Mouse (Mus musculus) heart, embryonic 14.5 days (tissue): ENCODE data around the gene Icam1. TPM values are rescaled to one million over a fixed set of nuclear protein-coding genes. Genes with fewer than 3 reads are reported as not detected.
A peak's percentile ranks its signal among the peaks of the same experiment; 100 is the strongest.
"Not testable (repeated sequence)": the region's sequence is repeated elsewhere in the genome, so short reads cannot be mapped to it uniquely, and the experiment has no call there.

Experiments used
- ATAC-seq: fragments of 200-750 bp; cut with Nextera tagmentation; 2 replicates; pipeline ENCODE4 v1.8.0; 2017; ENCODE audit warnings: low read depth, moderate TSS enrichment; ENCODE audit not compliant: insufficient number of reproducible peaks, insufficient read depth, low FRiP score
- H3K27ac ChIP-seq, 2 experiments: fragments of 200-500 bp in 1 of 2; fragments of 300-500 bp in 1 of 2; sonication (generic) in 1 of 2; replicated peaks in 1 of 2; 2 replicates each; pipeline ENCODE4 v1.5.1; 2012 to 2014; ENCODE audit warnings: low read depth in 2 of 2, low read length in 2 of 2, control low read depth in 1 of 2, mild to moderate bottlenecking in 1 of 2, mixed read lengths in 1 of 2; ENCODE audit not compliant: control insufficient read depth in 1 of 2, insufficient read depth in 1 of 2
- H3K27me3 ChIP-seq: fragments of 300-500 bp; sonication (generic); 2 replicates; pipeline ENCODE4 v1.6.1; 2014; ENCODE audit warnings: mild to moderate bottlenecking, low read length, control low read depth; ENCODE audit not compliant: control insufficient read depth, insufficient read depth
- H3K36me3 ChIP-seq: fragments of 300-500 bp; sonication (generic); 2 replicates; pipeline ENCODE4 v1.6.1; 2014; ENCODE audit warnings: mild to moderate bottlenecking, control low read depth, low read length, mixed read lengths; ENCODE audit not compliant: control insufficient read depth, insufficient read depth
- H3K4me1 ChIP-seq, 2 experiments: fragments of 200-500 bp in 1 of 2; fragments of 300-500 bp in 1 of 2; sonication (generic) in 1 of 2; 2 replicates each; pipeline ENCODE4 v1.6.1; 2012 to 2014; ENCODE audit warnings: low read length in 2 of 2, control low read depth in 1 of 2, mixed read lengths in 1 of 2; ENCODE audit not compliant: control insufficient read depth in 2 of 2, insufficient read depth in 2 of 2
- H3K4me2 ChIP-seq: fragments of 300-500 bp; sonication (generic); 2 replicates; pipeline ENCODE4 v1.6.1; 2014; ENCODE audit warnings: mild to moderate bottlenecking, low read length
- H3K4me3 ChIP-seq, 2 experiments: fragments of 200-500 bp in 1 of 2; fragments of 300-500 bp in 1 of 2; sonication (generic) in 1 of 2; 2 replicates each; pipeline ENCODE4 v1.5.1; 2012 to 2014; ENCODE audit warnings: low read length in 2 of 2, mild to moderate bottlenecking in 2 of 2, control low read depth in 1 of 2, low read depth in 1 of 2, moderate library complexity in 1 of 2; ENCODE audit not compliant: control insufficient read depth in 1 of 2, insufficient read depth in 1 of 2
- H3K9ac ChIP-seq: fragments of 300-500 bp; sonication (generic); 2 replicates; pipeline ENCODE4 v1.6.1; 2014; ENCODE audit warnings: mild to moderate bottlenecking, low read length
- H3K9me3 ChIP-seq: fragments of 300-500 bp; sonication (generic); 2 replicates; pipeline ENCODE4 v1.6.1; 2016; ENCODE audit warnings: low read length, control low read depth; ENCODE audit not compliant: control insufficient read depth
- whole genome bisulfite sequencing: fragments of 180-500 bp; shearing (Covaris S2); extraction: QIAGEN DNeasy Blood & Tissue Kit; methylation state at CpG from one replicate; pipeline ENCODE4 v1.1.7; 2014; 5-methylcytosine and 5-hydroxymethylcytosine counted together
- polyA plus RNA-seq: library from polyadenylated mRNA; unstranded; fragments of >200 nt; fragmentation: Nextera tagmentation; extraction: Ambion mirVana; gene quantifications from 2 replicates; pipeline ENCODE4 v1.2.1, GENCODE M21; 2014

Gene Icam1
- polyA plus RNA-seq, 1 experiment from 2014 or later: 13.9 TPM

- Histone ChIP-seq H3K4me3 (peak overlapping the region in 1 of 2 experiments; percentile 36; a peak in 2 of 4 replicates), H3K4me1 (peaks cover 25 to 40% of the 10 kb centered on the region in 2 experiments), H3K36me3 (no peaks in the 10 kb centered on the region), H3K27me3 (peaks cover 73% of the 10 kb centered on the region), H3K9me3 (peaks cover 3% of the 10 kb centered on the region; the same call in 1 of the 2 replicates), H3K4me2 (peak overlapping the region; percentile 71), H3K9ac (0 out of 2 replicates have a peak overlapping the region, but pooled peaks have one; percentile 19), H3K27ac (no peak overlapping the region)
- ATAC-seq: no peak
- 3% methylated on average over 22 of the region's 22 CpGs for WGBS
Measured at GRCm38 (mm10) chr9:21036666-21037065, 20.9 kb downstream of the Icam1 start.

- ATAC-seq: peak; percentile 61
- Histone ChIP-seq H3K27ac (peak overlapping the region in 1 of 2 experiments; percentile 47; a peak in 1 of 4 replicates), H3K27me3 (peaks cover 64% of the 10 kb centered on the region), H3K9me3 (peaks cover 3% of the 10 kb centered on the region; the same call in 1 of the 2 replicates), H3K4me2 (peak overlapping the region; percentile 71), H3K4me1 (peaks cover 24 to 32% of the 10 kb centered on the region in 2 experiments), H3K36me3 (no peaks in the 10 kb centered on the region), H3K4me3 (peak overlapping the region; percentile 36 to 42), H3K9ac (peak overlapping the region; percentile 16; the same call in 1 of the 2 replicates)
- 3% methylated on average over 31 of the region's 31 CpGs for WGBS
Measured at GRCm38 (mm10) chr9:21037481-21037891, 21.7 kb downstream of the Icam1 start.

GRCm38 (mm10) chr9:21039779-21040178 lies 24.0 kb downstream of the Icam1 start:
- peaks cover 16 to 21% of the 10 kb centered on the region in 2 experiments for H3K4me1 ChIP-seq
- peaks cover 42% of the 10 kb centered on the region for H3K27me3 ChIP-seq
- no peak overlapping the region for H3K27ac ChIP-seq
- H3K4me3 ChIP-seq: no peak overlapping the region
- peaks cover 3% of the 10 kb centered on the region; the same call in 1 of the 2 replicates for H3K9me3 ChIP-seq
- H3K36me3 ChIP-seq: no peaks in the 10 kb centered on the region
- no peak overlapping the region for H3K4me2 ChIP-seq
- WGBS: 73% methylated on average over 3 of the region's 3 CpGs
- ATAC-seq: no peak
- no peak overlapping the region for H3K9ac ChIP-seq

DNA sequence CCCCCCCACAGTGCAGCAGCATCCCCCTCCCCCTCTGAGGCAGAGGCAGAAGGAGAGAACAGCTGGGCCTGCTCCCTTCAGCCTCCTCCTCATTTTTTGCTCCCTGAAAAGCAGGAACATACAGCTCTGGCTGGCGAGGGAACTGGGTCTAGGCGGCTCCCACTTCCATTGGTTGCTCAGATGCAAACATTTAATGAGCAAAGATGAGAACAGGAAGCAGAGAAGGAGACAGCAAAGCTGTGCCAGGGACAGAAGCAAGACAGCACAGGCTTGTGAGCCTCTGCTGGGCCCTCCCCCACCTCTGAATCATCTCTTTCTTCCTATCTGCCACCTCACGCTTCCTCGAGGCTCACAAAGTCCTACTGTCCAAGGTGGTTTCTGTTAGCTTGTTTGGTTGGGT lies 25.5 kb downstream of the Icam1 start:
- peaks cover 13 to 17% of the 10 kb centered on the region in 2 experiments for H3K4me1 ChIP-seq
- H3K9me3 ChIP-seq: peaks cover 3% of the 10 kb centered on the region; the same call in 1 of the 2 replicates
- no peak for ATAC-seq
- WGBS: 48% methylated on average over 4 of the region's 4 CpGs
- H3K36me3 ChIP-seq: no peaks in the 10 kb centered on the region
- no peak overlapping the region for H3K4me3 ChIP-seq
- no peak overlapping the region for H3K4me2 ChIP-seq
- no peak overlapping the region for H3K9ac ChIP-seq
- H3K27ac ChIP-seq: no peak overlapping the region
- H3K27me3 ChIP-seq: peaks cover 27% of the 10 kb centered on the region

DNA sequence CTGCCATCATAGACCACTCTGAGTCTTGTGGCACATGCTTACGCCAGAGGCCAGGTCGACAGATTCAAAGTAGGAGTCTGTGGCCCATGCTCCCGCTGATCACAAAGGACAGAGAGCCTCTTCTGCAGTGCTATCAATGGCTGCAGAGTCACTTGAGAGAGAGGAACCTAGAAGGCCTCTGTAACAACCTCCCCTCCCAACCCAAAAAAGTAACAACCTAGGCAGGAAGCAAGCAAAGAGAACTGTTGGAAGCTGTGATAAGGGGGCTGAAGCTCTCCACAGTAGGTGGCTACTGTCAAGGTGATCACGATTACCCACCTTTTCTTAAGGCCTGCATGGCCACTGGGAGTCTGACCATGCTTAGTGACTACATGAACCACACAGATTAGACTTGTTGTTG lies 27.8 kb downstream of the Icam1 start:
- no peak overlapping the region for H3K9ac ChIP-seq
- WGBS: 63% methylated on average over 4 of the region's 4 CpGs
- H3K27me3 ChIP-seq: peaks cover 5% of the 10 kb centered on the region; the same call in 1 of the 2 replicates
- no peaks in the 10 kb centered on the region for H3K36me3 ChIP-seq
- no peak overlapping the region for H3K4me3 ChIP-seq
- peaks cover 3% of the 10 kb centered on the region; the same call in 1 of the 2 replicates for H3K9me3 ChIP-seq
- H3K4me2 ChIP-seq: no peak overlapping the region
- no peaks in the 10 kb centered on the region for H3K4me1 ChIP-seq
- H3K27ac ChIP-seq: no peak overlapping the region
- no peak for ATAC-seq

DNA sequence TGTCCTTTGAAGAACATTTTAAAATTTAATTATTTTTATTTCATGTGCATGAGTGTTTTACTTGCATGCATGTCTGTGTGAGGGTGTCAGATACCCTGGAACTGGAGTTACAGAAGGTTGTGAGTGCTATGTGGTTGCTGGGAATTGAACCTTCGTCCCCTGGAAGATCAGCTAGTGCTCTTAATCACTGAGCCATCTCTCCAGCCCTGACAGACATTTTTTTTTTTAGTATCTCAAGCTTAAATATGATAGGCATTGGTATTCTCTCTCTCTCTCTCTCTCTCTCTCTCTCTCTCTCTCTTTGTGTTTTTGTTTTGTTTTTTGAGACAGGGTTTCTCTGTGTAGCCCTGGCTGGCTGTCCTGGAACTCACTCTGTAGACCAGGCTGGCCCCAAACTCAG lies 29.0 kb downstream of the Icam1 start:
- H3K4me1 ChIP-seq, H3K4me3 ChIP-seq, ATAC-seq, H3K36me3 ChIP-seq, H3K9ac ChIP-seq, H3K27ac ChIP-seq, H3K9me3 ChIP-seq, H3K27me3 ChIP-seq, H3K4me2 ChIP-seq: not testable (repeated sequence)
- 62% methylated on average over 1 of the region's 1 CpGs for WGBS

DNA sequence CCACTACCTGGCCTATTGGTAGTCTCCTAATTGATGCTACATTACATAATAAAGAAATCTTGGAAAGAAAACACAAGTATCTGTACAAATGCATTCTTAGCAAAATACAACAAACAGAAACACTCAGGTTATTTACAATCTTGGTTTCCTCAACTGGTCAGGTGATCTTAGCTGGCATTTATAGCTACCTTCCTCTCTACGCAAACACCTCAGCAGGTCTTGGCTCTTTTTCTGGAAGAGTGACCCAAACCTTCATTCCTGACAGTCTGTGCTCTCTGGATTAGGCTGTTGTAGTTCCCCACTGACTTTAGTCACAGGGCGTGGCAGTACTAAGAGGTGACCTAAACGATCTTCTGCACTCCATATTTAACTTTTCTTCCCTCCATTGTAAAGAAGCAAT lies 29.4 kb downstream of the Icam1 start:
- no peak overlapping the region for H3K4me3 ChIP-seq
- no peaks in the 10 kb centered on the region for H3K27me3 ChIP-seq
- no peak overlapping the region for H3K9ac ChIP-seq
- no peaks in the 10 kb centered on the region for H3K4me1 ChIP-seq
- no peak overlapping the region for H3K27ac ChIP-seq
- no peak overlapping the region for H3K4me2 ChIP-seq
- ATAC-seq: no peak
- no peaks in the 10 kb centered on the region for H3K9me3 ChIP-seq
- 68% methylated on average over 3 of the region's 3 CpGs for WGBS
- H3K36me3 ChIP-seq: no peaks in the 10 kb centered on the region

GRCm38 (mm10) chr9:21051578-21051977 lies 35.8 kb downstream of the Icam1 start:
- Histone ChIP-seq H3K36me3 (no peaks in the 10 kb centered on the region), H3K4me2 (no peak overlapping the region), H3K9ac (no peak overlapping the region), H3K27me3 (no peaks in the 10 kb centered on the region), H3K9me3 (no peaks in the 10 kb centered on the region), H3K27ac (no peak overlapping the region), H3K4me3 (no peak overlapping the region), H3K4me1 (no peaks in the 10 kb centered on the region)
- ATAC-seq: no peak
- WGBS: 54% methylated on average over 10 of the region's 10 CpGs
